Mouse (Mus musculus): ENCODE data around the gene Ston1.

Ston1 gene

GRCm38 (mm10) chr17:88669921-88670320, 72.4 kb downstream of the Ston1 start:
- no peak for DNase-seq (ENCODE audit: low read depth in 2 of 2, low spot score in 2 of 2)

- no peak for DNase-seq (ENCODE audit: low read depth in 2 of 2, low spot score in 2 of 2)
Observed at GRCm38 (mm10) chr17:88670800-88671199, 73.3 kb downstream of the Ston1 start.

GRCm38 (mm10) chr17:88675310-88676309, 78.1 kb downstream of the Ston1 start:
- DNase-seq (ENCODE audit: low read depth in 2 of 2, low spot score in 2 of 2): no peak

GRCm38 (mm10) chr17:88688226-88688625, 90.7 kb downstream of the Ston1 start:
- DNase-seq (ENCODE audit: low read depth in 2 of 2, low spot score in 2 of 2): no peak

GRCm38 (mm10) chr17:88696656-88697333, 99.3 kb downstream of the Ston1 start:
- no peak for DNase-seq (ENCODE audit: low read depth in 2 of 2, low spot score in 2 of 2)

GRCm38 (mm10) chr17:88700901-88701300, 103.4 kb downstream of the Ston1 start:
- no peak for DNase-seq (ENCODE audit: low read depth in 2 of 2, low spot score in 2 of 2)

- no peak for DNase-seq (ENCODE audit: low read depth in 2 of 2, low spot score in 2 of 2)
Observed at GRCm38 (mm10) chr17:88702345-88702744, 104.9 kb downstream of the Ston1 start.

GRCm38 (mm10) chr17:88703112-88703511, 105.6 kb downstream of the Ston1 start:
- DNase-seq (ENCODE audit: low read depth in 2 of 2, low spot score in 2 of 2): no peak

GRCm38 (mm10) chr17:88706231-88706649, 108.8 kb downstream of the Ston1 start:
- DNase-seq (ENCODE audit: low read depth in 2 of 2, low spot score in 2 of 2): no peak

Measured in CD8-positive naive resting alpha-beta T cell, adult 2 months (primary cell).